Mouse (Mus musculus): ENCODE measurements around the gene Tchp.

Tchp gene

DNA sequence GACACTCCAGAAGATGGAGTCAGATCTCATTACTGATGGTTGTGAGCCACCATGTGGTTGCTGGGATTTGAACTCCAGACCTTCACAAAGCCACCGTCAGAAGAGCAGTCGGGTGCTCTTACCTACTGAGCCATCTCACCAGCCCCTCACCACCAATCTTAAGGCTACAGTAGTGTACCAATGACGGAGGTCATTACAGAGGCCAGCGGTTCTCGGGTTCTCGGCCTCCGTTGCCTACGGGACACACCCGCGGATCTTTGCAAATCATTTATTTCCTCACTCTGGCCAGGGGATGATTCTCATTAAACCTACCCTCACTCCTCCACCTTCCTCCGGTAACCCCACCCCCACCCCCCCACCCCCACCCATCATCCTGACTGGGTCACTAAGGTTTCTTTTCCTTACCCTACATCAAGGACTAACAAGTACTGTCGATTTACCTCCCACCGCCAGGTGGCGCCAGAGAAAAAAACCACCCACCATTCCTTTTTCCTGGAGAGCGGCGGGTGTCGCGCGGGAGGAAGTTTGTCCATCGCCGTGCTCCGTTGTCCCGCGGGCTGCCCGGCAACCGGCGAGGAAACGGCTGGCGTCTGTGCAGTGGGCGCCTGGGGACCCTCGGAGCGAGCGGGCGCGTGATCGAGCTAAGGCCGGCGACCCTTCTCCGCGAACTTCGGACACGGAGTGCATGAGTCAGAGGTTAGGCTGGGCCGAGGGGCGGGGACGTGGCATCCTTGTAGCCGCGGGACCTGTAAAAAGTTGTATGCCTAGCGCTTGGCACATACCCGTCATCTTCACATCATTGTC lies at the start of gene Tchp:
TSS of gene Tchp (plus strand) at position 496 of the 804 bp plus-strand sequence.
- DNase-seq (ENCODE audit: low read depth, low spot score), result peak; percentile 92

DNA sequence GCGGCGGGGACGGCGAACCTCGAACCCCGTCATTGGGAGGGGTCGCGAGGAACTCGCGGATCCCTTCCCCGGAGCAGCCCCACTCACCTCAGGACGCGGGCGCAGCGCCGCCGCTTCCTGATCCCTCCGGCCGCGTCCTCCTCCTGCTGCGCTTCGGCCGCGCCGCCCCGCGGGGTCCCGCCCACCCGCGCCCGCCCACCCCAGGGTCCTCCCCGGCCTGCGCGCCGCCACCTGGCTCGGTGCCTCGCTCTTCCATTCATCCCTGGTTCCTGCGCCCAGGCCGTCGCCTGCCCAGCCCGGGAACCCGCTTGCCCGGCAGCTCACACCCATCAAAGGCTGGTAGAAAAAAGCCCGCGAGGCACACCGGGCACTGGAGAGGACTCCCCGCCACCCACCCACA lies 49.3 kb upstream of the Tchp start, which contains the start of gene Trpv4:
TSS of gene Trpv4 (minus strand) at position 167 of the 400 bp plus-strand sequence.
- no peak for DNase-seq (ENCODE audit: low read depth, low spot score)

DNA sequence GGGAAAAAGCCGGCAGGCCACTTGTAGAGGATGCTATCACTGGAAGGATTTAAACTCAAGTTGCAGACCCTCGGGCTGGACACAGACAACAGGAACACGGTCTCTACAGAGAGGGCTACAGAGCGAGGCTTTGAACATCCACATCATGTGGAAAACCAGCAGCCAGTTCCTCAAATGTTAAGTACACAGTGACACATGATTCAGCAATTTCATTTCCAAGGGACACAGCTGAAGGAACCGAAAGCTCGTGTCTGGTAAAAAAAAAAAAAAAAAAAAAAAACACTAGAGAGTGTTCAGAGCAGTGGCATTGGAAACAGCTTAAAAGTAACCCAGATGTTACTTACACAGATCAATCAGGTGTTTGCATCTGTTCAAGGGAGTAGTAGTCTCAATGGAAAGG lies 46.5 kb upstream of the Tchp start:
- no peak for DNase-seq (ENCODE audit: low read depth, low spot score)

DNA sequence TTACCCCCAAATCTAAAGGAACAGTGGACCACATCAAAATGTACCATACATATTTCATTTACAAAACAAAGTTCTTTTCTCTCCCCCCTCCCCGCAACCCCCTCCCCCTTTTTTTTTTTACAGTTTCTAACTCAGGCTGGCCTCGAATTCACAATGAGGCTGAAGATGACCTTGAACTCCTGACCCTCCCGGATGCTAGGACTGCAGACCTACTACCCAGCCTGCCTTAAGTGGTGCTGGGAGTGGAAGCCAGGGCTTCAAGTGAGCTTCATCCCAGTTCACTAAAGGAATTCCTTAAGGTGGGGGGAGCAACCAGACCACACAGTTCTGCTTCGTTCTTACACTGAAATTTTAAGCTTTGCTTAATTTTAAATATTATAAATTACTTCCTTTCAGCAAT lies 43.4 kb upstream of the Tchp start:
- no peak for DNase-seq (ENCODE audit: low read depth, low spot score)

DNA sequence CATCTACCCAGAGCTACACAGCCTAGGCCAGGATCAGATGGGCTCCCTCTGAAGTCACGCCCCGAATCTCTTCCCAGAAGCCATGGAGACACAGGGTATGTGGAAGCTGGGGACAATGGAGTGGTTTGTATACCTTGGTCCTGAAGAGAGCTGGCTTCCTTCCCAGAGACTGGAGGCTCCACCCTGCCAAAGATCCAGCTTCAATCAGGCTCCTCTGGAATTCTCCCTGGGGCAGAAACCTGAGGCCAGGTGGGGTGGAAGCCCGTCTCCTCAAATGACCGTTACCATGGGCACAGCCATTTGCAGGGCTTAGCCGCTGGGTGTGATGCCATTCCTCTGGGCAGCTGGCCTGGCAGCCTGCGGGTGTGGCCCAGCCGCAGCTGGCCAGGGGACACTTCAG lies 42.8 kb upstream of the Tchp start:
- DNase-seq (ENCODE audit: low read depth, low spot score), result no peak

DNA sequence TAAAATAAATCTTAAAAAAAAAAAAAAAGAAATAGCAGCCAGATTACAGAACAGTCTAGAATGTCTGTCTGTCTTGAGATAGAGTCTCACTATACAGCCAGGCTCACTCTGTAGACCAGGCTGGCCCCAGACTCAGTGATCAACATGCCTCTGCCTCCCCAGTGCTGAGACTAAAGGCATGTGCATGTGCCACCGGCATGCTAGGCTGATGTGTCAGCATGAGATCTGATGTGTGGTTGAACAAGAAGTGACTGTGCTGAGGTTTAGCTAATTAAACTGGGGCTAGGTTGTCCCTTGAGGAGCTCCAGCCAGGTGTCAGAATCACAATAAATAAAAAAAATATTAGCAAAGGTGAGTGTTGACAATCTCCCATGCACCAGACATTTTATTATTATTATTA lies 40.9 kb upstream of the Tchp start:
- DNase-seq (ENCODE audit: low read depth, low spot score), result no peak

DNA sequence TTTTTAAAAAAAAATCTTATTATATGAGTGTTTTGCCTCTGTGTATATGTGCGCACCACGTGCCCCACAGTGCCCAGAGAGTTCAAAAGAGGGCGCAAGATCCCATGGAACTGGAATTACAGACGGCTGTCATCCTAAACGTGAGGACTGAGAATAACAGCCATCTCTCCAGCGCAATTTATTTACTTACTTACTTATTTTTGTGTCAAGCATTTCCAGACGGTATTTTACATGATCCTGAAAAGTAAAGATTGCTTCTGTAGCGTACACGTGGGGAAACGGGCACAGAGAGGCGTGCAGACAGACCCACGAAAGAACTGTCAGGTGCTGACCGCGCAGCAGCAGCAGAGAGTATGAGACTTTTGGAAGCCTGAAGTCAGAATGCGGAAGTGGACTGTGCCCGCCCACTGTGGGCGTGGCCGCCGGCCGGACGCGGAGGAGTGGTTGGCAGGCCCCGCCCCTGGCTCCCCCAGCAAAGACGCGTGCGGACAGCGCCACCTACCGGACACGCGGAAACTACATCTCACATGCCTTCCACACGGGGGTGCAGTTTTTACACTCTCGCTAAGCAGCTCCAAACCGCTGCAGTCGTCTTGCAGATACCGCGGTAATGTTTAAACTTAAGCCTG lies 40.2 kb upstream of the Tchp start:
- DNase-seq (ENCODE audit: low read depth, low spot score), result peak; percentile 98

DNA sequence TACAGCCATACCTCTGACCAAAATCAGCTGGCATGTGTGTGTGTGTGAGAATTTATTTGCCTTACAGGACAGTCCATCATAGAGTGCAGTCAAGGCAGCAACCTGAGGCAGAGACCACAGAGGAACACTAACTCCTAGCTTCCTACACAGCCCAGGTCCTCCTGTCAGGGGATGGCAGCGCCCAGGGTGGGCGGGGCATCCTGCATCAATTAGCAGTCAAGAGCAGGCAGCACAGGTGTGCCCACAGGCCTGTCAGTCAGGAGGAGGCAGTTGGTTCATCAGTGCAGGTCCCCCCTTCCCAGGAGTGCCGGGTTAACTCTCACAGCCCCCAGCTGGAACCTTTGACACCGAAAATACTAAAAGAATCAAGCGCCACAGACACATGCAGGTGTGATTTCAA lies 38.5 kb upstream of the Tchp start:
- DNase-seq (ENCODE audit: low read depth, low spot score), result no peak

DNA sequence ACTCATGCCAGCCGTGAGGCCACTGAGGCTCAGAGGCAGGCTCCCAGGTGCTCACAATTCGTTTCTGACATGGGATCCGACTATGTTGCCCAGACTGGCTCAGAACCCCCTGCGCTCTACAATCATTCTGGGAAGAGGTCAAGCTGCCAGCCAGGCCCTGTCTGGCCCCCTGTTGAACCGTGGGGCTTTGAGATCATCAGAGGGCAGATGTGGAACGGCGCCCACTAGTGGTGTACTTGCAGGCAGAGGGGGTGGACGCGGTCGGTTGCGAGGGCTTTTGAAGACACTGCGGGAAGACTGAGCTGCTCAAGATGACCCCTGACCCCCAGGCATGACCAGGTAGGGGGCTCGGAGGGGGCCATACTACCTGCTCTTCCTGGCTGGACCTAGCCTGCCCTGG lies 34.4 kb upstream of the Tchp start:
- DNase-seq (ENCODE audit: low read depth, low spot score), result no peak

DNA sequence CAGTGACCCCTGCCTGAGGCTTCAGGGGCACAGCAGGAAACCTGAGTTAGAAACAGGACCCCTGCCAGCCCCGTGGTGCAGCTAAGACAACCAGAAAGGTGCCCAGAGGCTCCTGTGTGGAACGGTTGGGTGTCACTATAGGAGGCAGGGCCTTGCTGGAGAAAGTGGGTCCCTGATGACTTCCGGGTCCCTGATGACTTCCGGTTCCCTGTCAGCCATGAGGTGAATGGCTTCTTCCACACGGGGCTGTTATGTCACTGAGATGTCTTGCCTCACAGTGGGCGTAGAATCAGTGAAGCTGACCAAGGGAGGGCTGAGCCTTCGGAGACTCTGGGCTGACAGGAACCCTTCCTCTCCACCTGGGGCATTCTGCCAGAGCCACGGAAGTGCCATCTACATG lies 33.0 kb upstream of the Tchp start:
- no peak for DNase-seq (ENCODE audit: low read depth, low spot score)

DNA sequence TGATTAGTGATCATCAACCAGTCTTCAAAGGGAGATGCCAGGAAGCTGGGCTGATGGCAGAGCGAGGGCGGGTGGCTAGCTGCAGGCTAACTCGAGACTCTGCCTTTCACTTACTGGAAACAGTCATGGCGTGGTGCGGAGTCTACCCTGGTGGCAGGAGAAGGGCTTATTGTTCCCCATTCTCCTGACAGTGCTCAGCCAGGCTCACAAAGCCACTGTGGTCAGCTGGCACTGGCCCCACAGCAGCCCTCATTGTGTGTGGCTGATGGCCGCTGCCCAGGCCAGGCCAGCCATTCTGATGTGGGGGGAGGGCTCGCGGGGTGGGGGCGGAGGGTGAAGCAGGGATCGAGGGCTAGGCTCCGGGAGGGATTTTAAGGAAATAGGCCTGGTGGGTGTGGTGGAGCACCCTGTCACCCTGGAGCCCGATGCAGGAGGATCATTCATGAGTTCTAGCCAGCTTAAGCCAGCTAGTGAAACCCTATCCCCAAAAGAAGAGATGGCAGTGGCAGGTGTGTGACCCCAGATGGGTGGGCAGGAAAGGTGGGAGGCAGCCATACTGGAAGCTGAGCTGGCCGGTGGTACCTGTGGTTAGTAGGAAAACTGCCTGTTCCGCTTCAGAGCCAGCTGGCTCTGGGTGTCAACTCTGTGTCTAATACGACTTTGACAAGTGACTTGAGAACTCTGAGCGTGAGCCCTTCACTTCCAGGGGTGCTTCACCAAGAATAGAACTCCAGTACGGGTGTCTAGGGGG lies 27.5 kb upstream of the Tchp start:
- DNase-seq (ENCODE audit: low read depth, low spot score), result peak; percentile 34

DNA sequence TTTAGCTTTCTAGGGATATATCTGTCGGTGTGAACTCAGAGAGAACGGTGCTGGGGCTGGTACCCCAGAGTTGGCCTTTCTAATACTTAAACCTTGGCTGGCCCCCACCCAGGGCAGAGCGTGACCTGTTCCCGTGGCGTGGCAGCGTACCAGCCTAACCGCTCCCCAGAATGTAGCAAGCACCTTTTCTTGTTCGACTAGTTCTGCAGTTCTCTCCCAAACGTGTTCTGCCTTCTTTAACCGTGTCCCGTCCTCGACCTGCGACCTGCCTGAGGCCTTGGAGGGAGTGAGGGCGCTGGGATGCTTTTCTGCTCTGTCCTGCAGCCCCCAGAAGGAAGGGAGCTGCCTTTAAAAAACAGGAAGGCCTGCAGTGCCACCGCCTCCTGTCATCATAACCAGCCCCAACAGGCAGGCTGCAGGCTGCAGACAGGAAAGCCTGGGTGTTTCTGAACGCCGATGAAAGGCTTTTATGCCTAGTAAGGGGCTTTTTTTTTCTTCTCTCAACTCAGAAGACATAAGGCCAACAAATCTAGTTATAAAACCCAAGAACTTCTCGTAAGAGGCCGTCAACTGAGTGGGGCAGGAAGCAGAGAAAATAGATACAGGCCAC lies 26.8 kb upstream of the Tchp start:
- peak; percentile 74 for DNase-seq (ENCODE audit: low read depth, low spot score)

DNA sequence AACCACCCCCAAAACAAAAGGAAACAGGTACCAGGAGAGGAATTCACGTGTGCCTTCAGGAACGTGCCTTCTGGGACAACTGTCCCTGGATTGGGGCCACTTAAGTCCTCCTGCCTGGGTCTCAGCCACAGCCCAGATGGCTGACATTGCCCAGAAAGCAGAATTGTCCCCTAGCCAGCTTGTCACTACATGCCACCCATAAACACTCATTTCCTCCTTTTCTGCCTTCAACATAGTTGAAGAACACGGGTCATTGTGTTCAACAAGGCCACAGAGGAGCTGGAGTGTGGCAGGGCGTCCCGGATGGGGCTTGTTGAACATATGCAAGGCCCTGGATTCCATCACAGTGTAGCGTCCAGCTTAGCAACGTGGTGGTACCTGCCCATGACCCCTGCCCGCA lies 25.8 kb upstream of the Tchp start:
- DNase-seq (ENCODE audit: low read depth, low spot score), result no peak

DNA sequence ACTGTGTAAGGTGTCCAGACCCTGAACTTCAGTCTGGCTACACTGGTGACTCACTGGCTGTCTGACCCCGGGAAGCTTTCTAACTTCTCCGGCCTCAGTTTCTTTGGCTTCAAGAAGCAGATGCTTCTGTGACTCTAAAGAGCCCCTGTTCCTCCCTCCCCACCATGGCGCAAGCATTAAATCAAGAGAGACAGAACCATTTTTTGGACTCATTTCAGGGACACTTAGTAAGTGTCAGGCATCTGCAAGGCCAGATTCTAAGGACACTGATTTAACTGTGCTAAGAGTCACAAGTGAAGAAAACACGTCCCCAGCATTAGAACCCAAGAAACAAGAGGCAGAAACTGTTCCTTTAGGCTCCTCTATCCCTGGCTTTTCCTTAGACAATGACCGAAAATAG lies 21.6 kb upstream of the Tchp start:
- no peak for DNase-seq (ENCODE audit: low read depth, low spot score)

DNA sequence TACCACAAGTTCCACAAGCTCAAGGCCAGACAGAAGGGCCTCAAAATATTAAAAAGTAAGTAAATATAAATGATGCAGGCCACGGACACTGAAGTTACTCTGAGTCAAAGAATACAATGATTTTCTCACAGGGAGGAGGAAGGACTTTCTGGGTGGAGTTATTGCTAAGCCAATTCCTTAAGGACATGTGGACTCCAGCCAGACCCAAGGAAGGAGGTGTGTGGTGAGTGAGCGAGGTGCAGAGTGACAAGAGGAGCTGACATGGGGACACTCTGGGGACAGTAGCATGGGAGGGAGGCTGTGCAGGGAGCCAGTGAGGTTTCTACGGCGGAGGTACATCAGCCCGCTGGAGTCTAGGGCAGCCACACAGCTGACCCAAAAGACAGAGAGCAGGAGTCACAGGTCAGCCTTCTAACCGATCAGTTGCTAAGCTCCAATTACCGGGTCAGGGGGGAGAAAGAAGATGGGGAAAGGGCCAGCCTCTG lies 20.8 kb upstream of the Tchp start:
- DNase-seq (ENCODE audit: low read depth, low spot score), result no peak

DNA sequence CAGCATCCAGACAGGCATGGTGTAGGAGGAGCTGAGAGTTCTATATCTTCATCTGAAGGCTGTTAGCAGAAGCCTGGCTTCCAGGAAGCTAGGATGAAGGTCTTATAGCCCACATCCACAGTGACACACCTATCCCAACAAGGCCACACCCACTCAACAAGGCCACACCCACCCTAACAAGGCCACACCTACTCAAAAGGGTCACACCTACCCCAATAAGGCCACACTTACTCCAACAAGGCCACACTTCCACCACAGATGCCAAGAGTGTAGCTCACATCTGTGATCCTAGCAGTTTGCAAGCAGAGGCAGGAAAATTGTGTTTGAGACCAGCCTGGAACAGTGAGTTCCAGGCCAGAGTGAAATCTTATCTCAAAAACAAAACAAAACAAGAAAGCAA lies 19.7 kb upstream of the Tchp start:
- peak; percentile 47 for DNase-seq (ENCODE audit: low read depth, low spot score)

DNA sequence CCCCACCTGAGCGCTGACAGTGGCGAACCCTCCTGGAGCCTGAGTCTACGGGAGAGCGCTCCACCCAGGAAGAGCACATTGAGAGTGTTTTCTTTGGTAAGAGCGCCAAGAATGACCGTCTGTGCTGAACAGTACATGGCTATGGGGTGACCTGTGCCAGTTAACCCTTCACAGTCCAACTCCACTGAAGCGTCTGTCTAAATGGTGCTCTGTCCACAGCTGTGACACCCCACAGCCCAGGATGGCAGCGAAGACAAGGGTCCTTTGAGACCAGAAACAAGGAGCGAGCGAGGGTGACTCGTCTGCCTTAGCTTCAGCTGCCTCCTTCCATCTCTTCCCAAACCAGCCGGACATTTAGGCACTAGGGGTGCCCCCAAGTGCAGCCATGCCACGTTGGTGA lies 18.9 kb upstream of the Tchp start:
- DNase-seq (ENCODE audit: low read depth, low spot score), result no peak

DNA sequence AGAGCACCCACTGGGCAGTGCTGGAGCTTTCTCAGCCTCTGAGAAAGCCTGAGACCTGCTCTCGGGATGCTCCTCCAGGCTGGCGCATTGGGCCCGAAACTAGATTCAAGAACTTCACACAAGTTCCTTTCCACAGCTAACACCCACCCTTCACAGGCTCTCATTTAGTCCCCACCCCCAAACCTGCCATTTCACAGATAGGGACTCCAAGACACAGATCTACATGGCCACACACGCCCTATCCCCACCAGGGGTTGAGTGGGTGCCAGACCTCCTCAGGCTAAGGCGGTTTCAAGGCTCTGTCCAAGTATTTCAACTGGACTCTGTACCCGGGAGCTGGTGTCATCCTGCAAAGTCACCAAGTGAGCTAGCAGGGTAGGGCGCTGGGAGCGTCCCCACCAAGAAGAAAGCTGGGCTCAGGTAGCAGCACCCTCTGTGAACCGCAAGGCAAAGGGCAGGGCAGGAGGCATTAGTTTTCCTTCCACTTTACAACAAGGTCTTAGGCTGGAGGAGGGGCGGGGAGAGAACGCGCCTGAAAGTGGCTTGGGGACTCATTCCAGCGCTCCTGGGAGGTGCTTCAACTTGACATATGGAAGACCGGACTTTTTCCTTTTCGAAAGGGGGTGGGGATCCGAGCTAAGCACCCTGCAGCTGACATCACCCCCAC lies 17.7 kb upstream of the Tchp start:
- DNase-seq (ENCODE audit: low read depth, low spot score), result peak; percentile 61

DNA sequence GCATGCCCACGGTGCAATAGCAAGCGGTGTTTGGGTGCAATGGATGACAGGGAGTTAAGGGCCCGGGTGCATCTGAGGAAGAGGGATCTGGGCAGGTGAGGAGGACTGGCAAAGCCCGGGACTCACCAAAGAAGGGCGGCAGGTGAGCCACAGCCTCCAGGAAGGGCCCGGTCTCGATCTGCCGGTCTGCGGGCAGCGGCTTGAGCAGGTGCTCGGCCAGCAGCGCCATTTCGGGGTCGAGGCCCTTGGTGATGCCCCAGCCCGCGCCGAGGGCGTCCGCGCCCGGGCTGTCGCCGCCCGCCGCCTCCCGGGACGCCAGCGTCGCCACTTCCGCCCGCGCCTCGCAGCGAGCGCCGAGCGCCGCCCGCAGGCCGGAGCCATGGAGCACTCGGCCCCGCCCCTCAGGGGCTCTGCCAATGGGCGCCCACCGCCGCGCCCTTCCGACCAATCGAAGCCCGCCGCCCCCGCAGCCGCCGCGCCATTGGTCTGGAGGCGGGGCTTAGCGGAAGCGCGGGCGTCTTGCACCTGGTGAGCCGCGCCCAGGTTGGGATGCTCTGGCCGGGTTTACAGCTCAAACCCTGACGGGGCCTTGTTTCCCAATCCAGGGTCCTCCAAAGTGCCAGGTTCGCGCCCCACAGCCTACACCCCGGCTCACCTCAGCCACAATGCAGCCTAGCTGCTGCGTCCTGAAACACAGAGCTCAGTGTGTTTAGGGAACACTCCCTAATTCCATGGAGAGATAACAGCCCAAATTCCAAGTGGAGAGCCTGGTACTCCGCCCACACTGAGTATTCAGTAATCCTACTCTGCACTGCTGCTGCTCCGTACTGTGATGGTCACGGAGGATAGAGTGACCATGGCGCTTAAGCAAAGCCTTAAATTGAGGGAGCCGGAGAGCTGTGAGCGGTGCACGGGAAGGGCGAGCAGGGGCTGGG lies 16.7 kb upstream of the Tchp start, which contains the start of gene Gltp:
TSS of gene Gltp (minus strand) at position 352 of the 935 bp plus-strand sequence.
- peak; percentile 97 for DNase-seq (ENCODE audit: low read depth, low spot score)

DNA sequence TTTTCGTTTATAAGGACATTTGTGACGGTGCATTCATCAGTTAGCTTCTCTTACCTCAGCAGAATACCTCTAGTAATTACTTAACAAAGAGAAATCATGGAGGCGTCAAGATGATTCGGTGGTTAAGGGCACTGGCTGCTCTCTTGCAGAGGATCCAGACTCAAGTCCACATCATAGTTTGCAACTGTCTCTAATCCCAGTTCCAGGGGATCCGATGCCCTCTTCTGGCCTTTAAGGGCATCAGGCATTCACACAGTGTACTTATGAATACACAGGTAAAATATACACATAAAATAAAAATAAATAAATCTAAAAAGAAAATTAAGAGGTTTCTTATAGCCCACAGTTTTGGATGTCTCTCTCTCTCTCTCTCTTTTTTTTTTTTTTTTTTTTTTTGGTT lies 11.8 kb upstream of the Tchp start:
- DNase-seq (ENCODE audit: low read depth, low spot score), result peak; percentile 47
